Mouse (Mus musculus) frontal cortex, postnatal 10 days (tissue): Measurements from ENCODE around the gene Xk.
A peak's percentile ranks its signal among the peaks of the same experiment; 100 is the strongest.
"Not testable (repeated sequence)": the region's sequence is repeated elsewhere in the genome, so short reads cannot be mapped to it uniquely, and the experiment has no call there.

Experiments
- DNase-seq, 2 experiments: peaks; one replicate each; pipeline ENCODE4 v3.0.0; 2022; ENCODE audit warnings: low spot score in 2 of 2, mixed read lengths in 1 of 2

The Xk gene

GRCm38 (mm10) chrX:9316457-9316856 lies 43.9 kb downstream of the Xk start:
- not testable (repeated sequence) for DNase-seq

- DNase-seq: not testable (repeated sequence)
These were observed 55.4 kb downstream of the Xk start for GRCm38 (mm10) chrX:9327954-9328353.

GRCm38 (mm10) chrX:9332366-9332962 lies 59.9 kb downstream of the Xk start:
- not testable (repeated sequence) for DNase-seq

GRCm38 (mm10) chrX:9333035-9333434 lies 60.5 kb downstream of the Xk start:
- DNase-seq: peak in 1 of 2 experiments; percentile 34

- not testable (repeated sequence) for DNase-seq
These were observed 62.4 kb downstream of the Xk start for GRCm38 (mm10) chrX:9334996-9335395.

- DNase-seq: not testable (repeated sequence)
These were observed 77.8 kb downstream of the Xk start, which contains the start of gene H2al1k for GRCm38 (mm10) chrX:9350327-9350726. Gene H2al1k (plus strand): TSS chrX:9350627.
